Mouse (Mus musculus) cortical plate, adult 2 months (tissue): ENCODE measurements around the gene AI661453. TPM values are rescaled to one million over a fixed set of nuclear protein-coding genes. Genes with fewer than 3 reads are reported as not detected.
A peak's percentile ranks its signal among the peaks of the same experiment; 100 is the strongest.
"Not testable (repeated sequence)": the region's sequence is repeated elsewhere in the genome, so short reads cannot be mapped to it uniquely, and the experiment has no call there.

Experiments used
- H3K27ac ChIP-seq: fragments of 200-500 bp; 2 replicates; pipeline ENCODE4 v1.5.1; 2012; ENCODE audit warnings: low read length, control low read depth, inconsistent platforms; ENCODE audit not compliant: insufficient read depth
- H3K4me1 ChIP-seq: fragments of 200-500 bp; 2 replicates; pipeline ENCODE4 v1.6.1; 2011; ENCODE audit warnings: low read length; ENCODE audit not compliant: control insufficient read depth, insufficient read depth
- H3K4me3 ChIP-seq: fragments of 200-500 bp; 2 replicates; pipeline ENCODE4 v1.5.1; 2011; ENCODE audit warnings: mild to moderate bottlenecking, low read length, control low read depth; ENCODE audit not compliant: insufficient read depth
- CTCF ChIP-seq: fragments of 200-500 bp; IDR thresholded peaks from 2 replicates; pipeline ENCODE4 v1.5.1; 2011; ENCODE audit warnings: mild to moderate bottlenecking, control low read depth, low read length; ENCODE audit not compliant: insufficient read depth; ENCODE audit errors: extremely low read depth
- POLR2A ChIP-seq: fragments of 200-500 bp; IDR thresholded peaks from 2 replicates; pipeline ENCODE4 v1.6.1; 2011; ENCODE audit warnings: mild to moderate bottlenecking, low read length, control low read depth; ENCODE audit not compliant: insufficient read depth; ENCODE audit errors: extremely low read depth
- polyA plus RNA-seq: library from polyadenylated mRNA; depleted of rRNA; stranded (reverse); fragments of >200 nt; gene quantifications from 2 replicates; pipeline ENCODE4 v1.2.3, GENCODE M21; 2012

Gene AI661453
- polyA plus RNA-seq, 1 experiment, result 0.25 TPM

DNA sequence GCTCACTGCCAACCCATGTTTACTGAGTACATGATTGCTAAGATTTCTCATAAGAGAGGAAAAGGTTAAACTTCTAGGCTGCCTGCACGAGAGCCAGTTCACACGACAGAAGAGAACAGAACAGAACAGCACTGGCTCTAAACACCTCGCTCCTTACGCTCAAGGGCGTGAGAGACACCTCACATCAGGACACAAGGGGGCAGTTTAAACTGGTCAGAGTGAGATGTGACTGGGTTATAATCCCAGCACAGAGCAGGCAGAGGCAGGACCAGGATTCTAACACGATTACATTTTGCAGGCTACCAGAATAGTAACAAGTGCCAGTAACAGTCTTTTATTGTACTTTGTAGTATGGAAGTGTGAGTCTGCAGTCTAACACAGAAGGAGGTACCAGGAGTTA lies 56.3 kb downstream of the AI661453 start:
- Histone ChIP-seq H3K27ac (no peak overlapping the region), H3K4me1 (no peaks in the 10 kb centered on the region), H3K4me3 (no peak overlapping the region)
- TF ChIP-seq POLR2A (no peak), CTCF (no peak)

GRCm38 (mm10) chr17:47493653-47494052 lies 57.2 kb downstream of the AI661453 start:
- Histone ChIP-seq H3K27ac (no peak overlapping the region), H3K4me1 (no peaks in the 10 kb centered on the region), H3K4me3 (no peak overlapping the region)
- no peak for TF ChIP-seq CTCF
- no peak for TF ChIP-seq POLR2A

DNA sequence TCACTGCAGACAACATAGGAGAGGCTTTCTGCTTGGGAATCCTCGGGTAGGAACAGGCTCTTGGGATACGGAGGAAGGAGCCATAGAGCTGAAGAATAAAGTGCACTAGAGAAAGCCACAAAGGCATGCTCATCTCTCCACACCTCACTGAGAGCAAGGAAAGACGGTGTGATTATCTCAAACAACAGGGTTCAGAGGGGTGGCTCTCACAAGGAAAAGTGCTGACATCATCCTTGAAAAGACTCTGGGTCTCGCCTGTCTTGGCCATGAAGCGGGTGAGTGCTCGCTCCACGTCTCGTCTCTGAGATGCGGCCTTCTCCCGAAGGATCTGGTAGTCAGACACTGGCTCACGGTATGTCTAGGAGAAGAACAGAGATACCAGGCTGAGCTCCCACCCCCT lies 57.7 kb downstream of the AI661453 start:
- Histone ChIP-seq H3K27ac (no peak overlapping the region), H3K4me3 (no peak overlapping the region), H3K4me1 (no peaks in the 10 kb centered on the region)
- no peak for TF ChIP-seq POLR2A
- no peak for TF ChIP-seq CTCF

- H3K27ac ChIP-seq, result no peak overlapping the region
- no peaks in the 10 kb centered on the region; the same call in 1 of the 2 replicates for H3K4me1 ChIP-seq
- TF ChIP-seq CTCF, result no peak
- no peak for TF ChIP-seq POLR2A
- H3K4me3 ChIP-seq, result peak overlapping the region; percentile 56
Measured at GRCm38 (mm10) chr17:47501531-47501930, 65.1 kb downstream of the AI661453 start.

DNA sequence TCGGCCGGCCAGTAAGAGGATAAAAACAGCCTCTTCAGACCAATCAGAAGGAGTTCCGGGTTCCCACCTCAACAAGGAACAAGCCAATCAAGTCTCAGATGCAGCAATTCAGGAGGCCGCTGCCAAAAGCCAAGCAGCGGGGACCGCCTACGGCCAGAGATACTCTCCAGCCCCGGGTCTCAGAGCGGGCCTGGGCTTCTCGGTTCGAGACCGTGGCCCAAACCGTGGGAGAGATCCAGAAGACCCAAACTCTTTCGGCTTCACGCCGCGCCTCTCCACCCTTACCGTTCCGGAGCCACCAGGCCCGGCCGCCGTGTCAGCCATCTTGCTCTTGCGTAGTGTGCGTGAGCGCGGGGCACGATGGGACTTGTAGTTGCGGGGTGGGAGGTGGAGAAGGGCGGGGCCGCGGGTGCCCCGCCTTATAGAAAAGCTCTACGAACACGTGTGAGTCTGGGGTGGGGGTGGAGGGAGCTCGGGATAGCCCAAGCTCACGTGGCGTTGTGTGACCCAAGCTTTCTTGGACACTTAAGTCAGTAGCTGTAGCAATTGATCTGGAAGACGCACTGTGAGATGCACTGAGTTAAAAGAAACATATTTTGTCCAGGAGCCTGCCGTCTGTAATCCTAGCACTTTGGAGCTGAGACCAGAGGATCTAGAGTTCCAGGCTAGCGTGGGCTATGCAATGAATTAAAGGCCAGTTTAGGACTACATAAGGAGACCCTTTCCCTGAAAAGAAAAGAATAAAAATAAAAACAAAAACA lies 65.7 kb downstream of the AI661453 start, which contains the start of gene Taf8:
Gene Taf8 (minus strand): TSS at position 347 of the 761 bp plus-strand sequence.
- peak within 1 kb of the TSS; percentile 56 for H3K4me3 ChIP-seq
- H3K27ac ChIP-seq, result peak within 1 kb of the TSS; percentile 93
- no peaks in the 10 kb centered on the region; the same call in 1 of the 2 replicates for H3K4me1 ChIP-seq
- TF ChIP-seq POLR2A, result peak; percentile 77
- TF ChIP-seq CTCF, result no peak

GRCm38 (mm10) chr17:47502707-47503045 lies 66.3 kb downstream of the AI661453 start:
- H3K4me1 ChIP-seq, H3K27ac ChIP-seq, H3K4me3 ChIP-seq: not testable (repeated sequence)

GRCm38 (mm10) chr17:47503689-47504088 lies 67.3 kb downstream of the AI661453 start:
- Histone ChIP-seq H3K4me3 (no peak overlapping the region), H3K27ac (no peak overlapping the region), H3K4me1 (no peaks in the 10 kb centered on the region; the same call in none of the 2 replicates)
- TF ChIP-seq POLR2A, result no peak
- TF ChIP-seq CTCF, result no peak

GRCm38 (mm10) chr17:47504228-47504627 lies 67.8 kb downstream of the AI661453 start:
- Histone ChIP-seq H3K4me3 (peak overlapping the region; percentile 29; the same call in 1 of the 2 replicates), H3K4me1 (no peaks in the 10 kb centered on the region; the same call in none of the 2 replicates), H3K27ac (0 out of 2 replicates have a peak overlapping the region, but pooled peaks have one; percentile 42)
- TF ChIP-seq POLR2A (no peak), CTCF (no peak)

GRCm38 (mm10) chr17:47504941-47505346 lies 68.5 kb downstream of the AI661453 start, which contains the start of gene Ccnd3:
Ccnd3 (plus strand) TSS chr17:47505051.
- Histone ChIP-seq H3K4me3 (peak within 1 kb of the TSS; percentile 29), H3K27ac (peak within 1 kb of the TSS; percentile 42; the same call in 1 of the 2 replicates), H3K4me1 (no peaks in the 10 kb centered on the region; the same call in none of the 2 replicates)
- TF ChIP-seq CTCF, result no peak
- TF ChIP-seq POLR2A, result 0 out of 2 replicates have a peak, but pooled peaks have one; percentile 16

- H3K27ac ChIP-seq, result 0 out of 2 replicates have a peak overlapping the region, but pooled peaks have one; percentile 24
- H3K4me3 ChIP-seq, result peak overlapping the region; percentile 29
- H3K4me1 ChIP-seq, result no peaks in the 10 kb centered on the region; the same call in none of the 2 replicates
- TF ChIP-seq CTCF (no peak), POLR2A (no peak)
Measured at GRCm38 (mm10) chr17:47505566-47505965, 69.2 kb downstream of the AI661453 start.
